Mouse (Mus musculus): ENCODE data around the gene Ngef. TPM values are rescaled to one million over a fixed set of nuclear protein-coding genes. Genes with fewer than 3 reads are reported as not detected.
"Not testable (repeated sequence)": the region's sequence is repeated elsewhere in the genome, so short reads cannot be mapped to it uniquely, and the experiment has no call there.

Ngef gene
- polyA plus RNA-seq, 1 experiment, result not detected

- no peaks in the 10 kb centered on the region for H3K4me1 ChIP-seq (ENCODE audit: control insufficient read depth)
- TF ChIP-seq TAL1 (IDR thresholded peaks at IDR 0.05; ENCODE audit: low read length) (no peak), GATA1 (IDR thresholded peaks at IDR 0.05; ENCODE audit: low read length) (no peak)
- H3K27me3 ChIP-seq (ENCODE audit: control insufficient read depth), result peaks cover 18% of the 10 kb centered on the region
- no peaks in the 10 kb centered on the region for H3K36me3 ChIP-seq (ENCODE audit: control insufficient read depth)
- no peak overlapping the region for H3K4me3 ChIP-seq (replicated peaks)
- H3K9me3 ChIP-seq (ENCODE audit: control insufficient read depth, low read length), result no peaks in the 10 kb centered on the region
Measured at GRCm38 (mm10) chr1:87472576-87472975, 101.1 kb downstream of the Ngef start.

GRCm38 (mm10) chr1:87471914-87472313, 101.8 kb downstream of the Ngef start:
- no peaks in the 10 kb centered on the region for H3K36me3 ChIP-seq (ENCODE audit: control insufficient read depth)
- TF ChIP-seq GATA1 (IDR thresholded peaks at IDR 0.05; ENCODE audit: low read length) (no peak), TAL1 (IDR thresholded peaks at IDR 0.05; ENCODE audit: low read length) (no peak)
- H3K4me1 ChIP-seq (ENCODE audit: control insufficient read depth), result no peaks in the 10 kb centered on the region
- H3K27me3 ChIP-seq (ENCODE audit: control insufficient read depth), result peaks cover 18% of the 10 kb centered on the region
- H3K4me3 ChIP-seq (replicated peaks), result no peak overlapping the region
- no peaks in the 10 kb centered on the region for H3K9me3 ChIP-seq (ENCODE audit: control insufficient read depth, low read length)

GRCm38 (mm10) chr1:87469971-87470370, 103.7 kb downstream of the Ngef start, which contains the start of gene Snorc:
TSS of gene Snorc (plus strand) at chr1:87470271.
- H3K4me3 ChIP-seq (replicated peaks); H3K4me1 ChIP-seq (ENCODE audit: control insufficient read depth); H3K36me3 ChIP-seq (ENCODE audit: control insufficient read depth); H3K9me3 ChIP-seq (ENCODE audit: control insufficient read depth, low read length); H3K27me3 ChIP-seq (ENCODE audit: control insufficient read depth): not testable (repeated sequence)

- Histone ChIP-seq H3K4me1 (ENCODE audit: control insufficient read depth) (no peaks in the 10 kb centered on the region), H3K36me3 (ENCODE audit: control insufficient read depth) (no peaks in the 10 kb centered on the region), H3K9me3 (ENCODE audit: control insufficient read depth, low read length) (no peaks in the 10 kb centered on the region), H3K27me3 (ENCODE audit: control insufficient read depth) (no peaks in the 10 kb centered on the region), H3K4me3 (replicated peaks) (no peak overlapping the region)
- TF ChIP-seq TAL1 (IDR thresholded peaks at IDR 0.05; ENCODE audit: low read length) (no peak), GATA1 (IDR thresholded peaks at IDR 0.05; ENCODE audit: low read length) (no peak)
Measured at GRCm38 (mm10) chr1:87468321-87468720, 105.3 kb downstream of the Ngef start.

GRCm38 (mm10) chr1:87467469-87467868, 106.2 kb downstream of the Ngef start:
- Histone ChIP-seq H3K4me1 (ENCODE audit: control insufficient read depth) (no peaks in the 10 kb centered on the region), H3K36me3 (ENCODE audit: control insufficient read depth) (no peaks in the 10 kb centered on the region), H3K4me3 (replicated peaks) (no peak overlapping the region), H3K9me3 (ENCODE audit: control insufficient read depth, low read length) (no peaks in the 10 kb centered on the region), H3K27me3 (ENCODE audit: control insufficient read depth) (no peaks in the 10 kb centered on the region)
- TF ChIP-seq GATA1 (IDR thresholded peaks at IDR 0.05; ENCODE audit: low read length) (no peak), TAL1 (IDR thresholded peaks at IDR 0.05; ENCODE audit: low read length) (no peak)

- not testable (repeated sequence) for H3K4me1 ChIP-seq (ENCODE audit: control insufficient read depth); H3K27me3 ChIP-seq (ENCODE audit: control insufficient read depth); H3K9me3 ChIP-seq (ENCODE audit: control insufficient read depth, low read length); H3K36me3 ChIP-seq (ENCODE audit: control insufficient read depth); H3K4me3 ChIP-seq (replicated peaks)
Measured at GRCm38 (mm10) chr1:87459856-87460255, 113.8 kb downstream of the Ngef start.

- Histone ChIP-seq H3K36me3 (ENCODE audit: control insufficient read depth) (no peaks in the 10 kb centered on the region), H3K27me3 (ENCODE audit: control insufficient read depth) (no peaks in the 10 kb centered on the region), H3K4me3 (replicated peaks) (no peak overlapping the region), H3K9me3 (ENCODE audit: control insufficient read depth, low read length) (no peaks in the 10 kb centered on the region), H3K4me1 (ENCODE audit: control insufficient read depth) (no peaks in the 10 kb centered on the region)
- TF ChIP-seq TAL1 (IDR thresholded peaks at IDR 0.05; ENCODE audit: low read length) (no peak), GATA1 (IDR thresholded peaks at IDR 0.05; ENCODE audit: low read length) (no peak)
Measured at GRCm38 (mm10) chr1:87458045-87458444, 115.6 kb downstream of the Ngef start.

GRCm38 (mm10) chr1:87456425-87456824, 117.2 kb downstream of the Ngef start:
- no peak overlapping the region for H3K4me3 ChIP-seq (replicated peaks)
- no peaks in the 10 kb centered on the region for H3K27me3 ChIP-seq (ENCODE audit: control insufficient read depth)
- TF ChIP-seq GATA1 (IDR thresholded peaks at IDR 0.05; ENCODE audit: low read length) (no peak), TAL1 (IDR thresholded peaks at IDR 0.05; ENCODE audit: low read length) (no peak)
- H3K9me3 ChIP-seq (ENCODE audit: control insufficient read depth, low read length), result no peaks in the 10 kb centered on the region
- H3K36me3 ChIP-seq (ENCODE audit: control insufficient read depth), result 0 out of 2 replicates have a peak, but pooled peaks cover 2% of the 10 kb centered on the region
- no peaks in the 10 kb centered on the region for H3K4me1 ChIP-seq (ENCODE audit: control insufficient read depth)

- no peak for TF ChIP-seq TAL1 (IDR thresholded peaks at IDR 0.05; ENCODE audit: low read length)
- TF ChIP-seq GATA1 (IDR thresholded peaks at IDR 0.05; ENCODE audit: low read length), result no peak
- Histone ChIP-seq H3K36me3 (ENCODE audit: control insufficient read depth) (peaks cover 64% of the 10 kb centered on the region), H3K4me3 (replicated peaks) (no peak overlapping the region), H3K27me3 (ENCODE audit: control insufficient read depth) (no peaks in the 10 kb centered on the region), H3K9me3 (ENCODE audit: control insufficient read depth, low read length) (no peaks in the 10 kb centered on the region), H3K4me1 (ENCODE audit: control insufficient read depth) (no peaks in the 10 kb centered on the region)
Measured at GRCm38 (mm10) chr1:87449432-87449831, 124.2 kb downstream of the Ngef start.

All from erythroblast, embryonic 14.5 days (primary cell).